Mouse (Mus musculus) right cerebral cortex, postnatal 25 days (tissue): ENCODE measurements around the gene Zfp46.
A peak's percentile ranks its signal among the peaks of the same experiment; 100 is the strongest.

ENCODE experiments used
- DNase-seq: peaks from one replicate; pipeline ENCODE4 v3.0.0; 2022

The Zfp46 gene

DNA sequence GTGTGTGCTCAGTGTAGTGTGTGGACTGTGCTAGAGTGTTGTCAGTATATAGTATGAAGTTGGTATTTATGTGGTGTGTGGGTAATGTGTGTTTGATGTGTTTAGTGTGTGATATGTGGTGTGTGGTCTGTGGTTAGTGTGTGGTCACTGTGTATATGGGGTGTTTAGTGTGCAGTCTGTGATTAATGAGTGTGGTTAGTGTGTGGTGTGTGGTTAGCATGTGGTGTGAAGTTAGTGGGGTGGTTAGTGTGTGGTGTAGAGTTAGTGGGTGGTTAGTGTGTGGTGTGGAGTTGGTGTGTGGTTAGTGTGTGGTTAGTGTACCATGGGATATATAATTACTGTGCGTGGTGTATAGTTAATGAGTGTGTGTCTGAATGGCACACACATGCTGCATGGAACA lies 15.6 kb upstream of the Zfp46 start:
- DNase-seq = no peak

DNA sequence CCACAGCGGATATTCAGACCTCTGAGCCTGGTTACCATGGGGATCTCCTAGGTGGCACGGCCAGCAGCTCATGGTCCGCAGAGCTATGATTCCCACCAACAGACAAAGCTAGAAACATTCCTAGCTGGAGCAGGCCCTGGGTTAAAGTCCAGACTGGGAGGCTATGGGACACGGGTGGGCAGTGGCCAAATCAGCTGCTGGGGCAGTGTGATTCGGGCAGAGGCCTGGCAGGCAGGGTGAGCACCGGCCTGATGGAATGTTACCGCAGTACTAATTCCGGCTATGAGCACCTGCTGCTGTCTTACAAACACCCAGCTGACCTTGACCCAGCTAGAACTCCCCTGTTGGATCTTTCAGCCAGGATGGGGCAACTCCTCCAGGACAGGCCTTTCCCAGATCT lies 13.8 kb upstream of the Zfp46 start:
- DNase-seq = no peak

DNA sequence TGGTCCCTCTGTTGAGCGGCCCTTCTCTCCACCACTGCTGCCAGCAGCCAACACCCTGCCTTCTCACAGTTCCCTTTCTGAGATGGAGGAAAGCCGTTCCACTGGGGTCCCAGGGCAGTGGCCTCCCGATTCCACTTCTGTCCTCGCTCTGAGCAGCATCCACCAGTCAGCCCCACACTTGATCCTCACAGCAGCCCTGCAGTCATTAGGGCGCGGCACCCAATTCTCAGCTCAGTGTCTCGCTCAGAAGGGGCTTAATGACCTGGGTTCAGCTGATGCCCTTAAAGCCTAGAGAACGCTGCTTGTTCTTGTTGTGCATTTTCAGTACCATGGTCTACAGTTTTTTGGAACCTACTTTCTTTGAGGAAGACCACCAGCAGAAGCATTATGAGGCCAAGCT lies 3.4 kb upstream of the Zfp46 start:
- DNase-seq = no peak

DNA sequence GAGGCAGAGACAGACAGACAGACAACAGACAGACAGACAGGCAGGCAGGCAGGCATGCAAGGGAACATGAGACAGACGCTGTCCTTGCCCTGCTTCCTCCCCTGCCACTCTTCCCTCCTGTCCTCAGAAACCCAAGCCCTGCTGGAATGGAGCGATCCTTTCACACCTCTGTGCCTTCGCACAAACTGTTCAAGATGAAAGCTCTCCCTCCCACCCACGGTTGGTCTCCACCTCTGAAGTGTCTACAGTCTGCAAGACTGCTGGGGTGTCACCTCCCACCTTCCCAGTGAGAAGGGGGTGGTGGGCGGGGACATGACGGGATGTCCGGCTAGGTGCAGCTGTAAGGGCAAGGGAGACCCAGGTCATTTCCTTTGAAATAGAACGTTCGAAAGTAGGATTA lies 2.9 kb upstream of the Zfp46 start:
- DNase-seq = peak; percentile 36

DNA sequence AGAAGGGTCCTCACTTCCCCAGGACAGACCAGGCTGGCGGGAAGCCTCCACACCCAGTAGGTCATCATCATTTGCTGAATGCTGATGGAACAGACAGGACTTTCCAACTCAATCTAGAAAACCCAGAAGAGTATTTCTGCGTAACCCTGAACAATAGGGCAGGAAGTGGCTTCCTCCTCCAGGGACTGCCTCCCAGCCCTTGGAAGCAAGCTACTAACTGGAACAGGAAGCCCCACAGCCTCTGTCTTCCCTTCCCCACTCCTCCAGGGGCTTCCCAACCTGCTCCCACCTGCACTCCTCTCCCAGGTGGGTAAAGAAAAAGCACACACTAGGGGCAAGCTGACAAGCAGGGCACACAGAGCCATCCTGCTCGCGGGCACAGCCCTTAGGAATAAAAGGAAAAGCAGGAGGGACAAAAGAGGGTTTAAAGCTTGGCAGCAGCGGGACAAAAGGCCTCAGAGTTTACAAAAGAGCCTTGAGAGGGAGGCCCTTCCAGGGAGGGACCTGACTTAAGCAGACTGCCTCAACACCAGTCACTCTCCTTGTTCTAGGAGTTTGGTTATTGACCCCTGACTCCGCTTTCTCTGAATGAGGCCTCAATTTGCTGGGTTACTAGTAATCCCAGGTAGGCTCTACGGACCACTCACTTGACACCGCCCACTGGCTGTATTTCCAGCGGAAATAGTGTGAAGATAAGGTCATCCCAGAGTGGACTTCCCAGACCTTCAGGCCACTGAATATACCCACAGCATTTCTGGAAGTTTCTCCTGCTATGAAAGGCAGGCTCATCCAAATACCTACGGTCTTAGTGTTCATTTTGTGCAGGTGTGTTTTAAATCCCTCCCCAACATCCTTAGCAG lies 1.6 kb upstream of the Zfp46 start:
- DNase-seq = no peak

GRCm38 (mm10) chr4:136283783-136284182 lies 700 bp upstream of the Zfp46 start:
- no peak for DNase-seq

GRCm38 (mm10) chr4:136284891-136285290 lies 408 bp downstream of the Zfp46 start:
- no peak for DNase-seq

DNA sequence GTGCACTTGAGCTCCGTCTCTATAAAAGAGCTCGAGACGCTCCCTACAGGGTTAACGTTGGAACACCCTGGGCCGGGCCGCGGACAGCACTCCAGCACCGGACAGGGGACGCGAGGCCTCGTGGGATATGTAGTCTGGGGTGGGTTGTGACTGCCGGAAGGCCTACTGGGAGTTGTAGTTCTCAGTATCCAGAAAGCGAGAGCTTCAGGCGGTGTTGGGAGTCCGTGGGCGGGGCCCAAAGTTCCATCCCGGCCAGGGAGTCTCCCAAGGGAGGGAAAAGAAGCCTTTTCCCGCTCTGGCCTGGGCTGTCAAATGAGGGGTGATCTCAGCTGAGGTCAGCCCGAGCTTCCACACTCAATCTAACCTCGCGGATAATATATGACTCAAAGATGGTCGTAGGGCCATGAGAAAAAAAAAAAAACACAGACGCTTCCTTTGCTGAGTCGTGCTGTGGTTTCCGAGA lies 896 bp downstream of the Zfp46 start:
- peak; percentile 92 for DNase-seq

DNA sequence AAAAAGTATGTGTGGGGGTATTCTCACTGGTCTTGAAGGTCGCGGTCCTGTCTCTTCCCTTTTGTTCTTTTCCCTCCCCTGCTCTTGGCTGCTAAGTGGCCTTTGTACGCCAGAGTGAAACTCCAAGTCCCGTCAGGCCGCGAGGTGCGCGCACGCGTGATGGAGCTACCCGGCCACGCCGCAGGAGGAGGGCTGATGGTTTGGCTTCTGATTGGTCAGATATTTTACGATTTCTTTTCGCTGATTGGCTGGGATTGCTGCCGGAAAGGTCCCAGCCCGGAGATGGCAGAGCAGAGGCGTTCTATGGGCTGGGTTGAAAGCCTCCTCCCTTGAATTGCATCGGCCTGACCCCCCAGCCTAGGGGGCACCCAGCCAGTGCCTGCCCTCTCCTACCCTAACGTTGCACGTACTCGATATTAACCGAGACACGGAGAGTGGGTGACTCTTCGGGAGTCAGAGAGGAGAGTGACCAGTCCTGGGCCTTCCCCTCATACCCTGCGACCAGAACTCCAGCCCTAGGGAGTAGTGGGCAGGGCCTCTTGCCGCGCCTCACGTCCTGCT lies 1.4 kb downstream of the Zfp46 start:
- DNase-seq = peak; percentile 95

- no peak for DNase-seq
Observed at GRCm38 (mm10) chr4:136289918-136290780, 5.7 kb downstream of the Zfp46 start.

- no peak for DNase-seq
Observed at GRCm38 (mm10) chr4:136290781-136291595, 6.5 kb downstream of the Zfp46 start.

GRCm38 (mm10) chr4:136291692-136292091 lies 7.2 kb downstream of the Zfp46 start:
- DNase-seq = no peak

DNA sequence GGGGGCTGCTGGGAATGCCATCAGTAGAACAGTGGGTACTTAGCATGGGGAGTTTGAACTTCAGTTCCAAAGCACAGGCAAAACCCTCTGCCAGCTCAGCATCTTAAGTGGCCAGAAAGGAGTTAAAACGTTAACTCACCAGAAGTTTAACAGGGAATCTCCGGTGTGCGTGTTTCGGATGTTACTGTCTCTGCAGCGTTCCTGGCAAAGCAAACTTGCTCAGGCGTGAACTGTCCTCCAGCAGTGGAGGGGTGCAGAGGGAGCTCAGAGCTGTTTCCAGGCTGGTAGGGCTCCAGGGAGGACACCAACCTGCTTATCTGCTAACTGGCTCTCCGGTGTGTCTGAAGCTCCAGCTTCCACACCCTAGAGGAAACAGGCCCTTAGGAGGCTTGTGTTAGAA lies 11.5 kb downstream of the Zfp46 start:
- DNase-seq = no peak

GRCm38 (mm10) chr4:136302462-136302861 lies 18.0 kb downstream of the Zfp46 start:
- no peak for DNase-seq

DNA sequence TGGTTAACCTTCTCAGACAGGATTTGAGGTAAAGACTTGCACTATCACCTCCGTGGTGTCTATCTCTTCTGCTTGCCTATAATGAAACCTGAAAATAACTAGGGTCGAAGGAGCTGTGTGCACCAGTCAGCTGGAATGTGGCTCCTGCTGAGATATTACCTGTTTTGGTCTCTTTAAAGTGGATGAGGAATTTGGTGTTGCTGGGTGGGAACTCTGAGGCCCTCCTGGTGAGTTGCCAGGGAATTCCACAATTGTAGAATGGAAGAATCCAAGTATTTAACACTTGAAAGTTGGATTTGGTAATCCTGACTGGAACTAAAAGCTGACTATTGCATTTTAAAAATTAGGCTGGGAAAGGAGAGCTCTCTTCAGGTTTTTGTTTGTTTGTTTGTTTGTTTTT lies 19.7 kb downstream of the Zfp46 start:
- DNase-seq = no peak

GRCm38 (mm10) chr4:136308355-136308754 lies 23.9 kb downstream of the Zfp46 start:
- no peak for DNase-seq

DNA sequence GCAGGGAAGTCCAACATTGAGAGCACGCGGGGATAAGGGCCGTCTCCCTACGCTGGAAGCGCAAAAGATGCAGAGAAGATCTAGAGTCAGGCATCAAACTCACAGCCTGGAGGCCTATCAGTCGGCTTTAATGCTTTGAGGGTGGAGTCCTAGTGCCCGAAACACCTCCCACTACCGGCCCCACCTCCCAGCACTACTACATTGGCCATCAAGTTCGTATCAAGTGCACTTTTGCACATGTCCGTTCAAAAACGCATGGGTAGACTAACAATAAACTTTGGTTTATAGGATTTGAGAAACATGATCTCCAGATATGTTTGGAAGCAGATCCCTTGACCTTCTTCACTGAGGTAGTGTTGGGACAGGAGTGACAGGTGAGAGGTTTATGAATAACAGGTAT lies 25.3 kb downstream of the Zfp46 start:
- DNase-seq = no peak

GRCm38 (mm10) chr4:136310229-136311041 lies 26.0 kb downstream of the Zfp46 start, which contains the start of gene Hnrnpr:
Hnrnpr (plus strand) TSS chr4:136310942.
- peak; percentile 99 for DNase-seq

DNA sequence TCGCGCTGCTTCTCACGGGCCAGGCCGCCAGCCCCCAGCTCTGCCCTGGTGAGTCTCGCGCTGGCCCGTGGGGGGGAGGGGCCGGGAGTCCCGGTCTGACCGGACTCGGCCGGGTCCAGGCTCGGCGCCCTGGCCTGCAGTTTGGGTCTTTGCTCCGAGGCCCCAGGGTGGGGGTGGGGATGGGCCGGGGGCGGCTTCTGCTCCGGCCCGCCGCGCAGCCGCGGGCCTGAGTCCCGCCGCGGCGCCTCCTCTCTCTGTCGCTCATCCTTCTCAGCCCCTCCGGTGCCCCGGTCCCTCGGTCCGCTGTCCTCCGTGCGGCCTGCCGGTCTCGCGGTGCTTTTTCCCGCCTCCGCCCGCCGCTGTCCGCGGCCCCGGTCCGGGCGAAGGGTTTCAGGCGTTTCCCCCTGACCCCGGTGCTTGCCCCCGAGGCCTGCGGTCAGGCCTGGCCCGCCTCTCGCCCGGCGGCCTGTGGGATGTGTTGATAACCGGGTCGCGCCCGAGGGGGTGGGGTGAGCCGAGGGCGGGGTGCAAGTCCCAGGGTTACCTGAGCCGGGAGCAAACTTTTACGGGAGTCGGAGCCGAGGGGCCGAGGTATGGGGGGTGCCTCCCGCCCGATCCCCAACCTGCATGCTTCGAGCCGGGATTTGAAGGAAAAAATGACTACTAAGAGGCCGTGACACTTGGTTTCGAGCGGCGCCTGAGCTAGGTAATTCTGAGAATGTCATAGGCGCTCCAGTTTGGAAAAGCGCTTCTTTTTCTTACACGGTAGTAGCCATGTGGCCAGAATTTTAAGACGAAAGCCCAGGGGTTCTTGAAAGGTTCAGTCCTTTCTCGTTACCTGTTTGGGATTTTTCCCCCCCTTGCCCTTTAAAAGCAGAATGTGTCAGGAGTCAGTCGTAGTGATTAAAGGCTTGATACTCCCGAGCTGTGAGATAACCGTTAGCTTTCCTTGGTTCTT lies 26.8 kb downstream of the Zfp46 start:
- peak; percentile 41 for DNase-seq

GRCm38 (mm10) chr4:136312616-136313015 lies 28.1 kb downstream of the Zfp46 start:
- DNase-seq = no peak
